Mouse (Mus musculus): ENCODE data around the gene Grik2.

- TF ChIP-seq CTCF (IDR thresholded peaks at IDR 0.05; ENCODE audit: borderline replicate concordance, control insufficient read depth, extremely low read depth, insufficient read depth, low read length, poor library complexity) = no peak
- no peak for TF ChIP-seq POLR2A (IDR thresholded peaks at IDR 0.05; ENCODE audit: control insufficient read depth, extremely low read depth, insufficient read depth, low read length, poor library complexity)
These were observed 645.9 kb downstream of the Grik2 start for GRCm38 (mm10) chr10:49142658-49143057.

Measured in thymus, adult 2 months (tissue).